Mouse (Mus musculus) embryonic facial prominence, embryonic 14.5 days (tissue): ENCODE results near the gene Syt1. TPM values are rescaled to one million over a fixed set of nuclear protein-coding genes. Genes with fewer than 3 reads are reported as not detected.

Source experiments
- ATAC-seq: fragments of 200-750 bp; cut with Nextera tagmentation; 2 replicates; pipeline ENCODE4 v1.8.0; 2017; ENCODE audit warnings: low read depth, moderate number of reproducible peaks, moderate TSS enrichment
- DNase-seq: peaks from one replicate; pipeline ENCODE4 v3.0.0-alpha.2; 2015; ENCODE audit warnings: low spot score
- H3K27ac ChIP-seq: fragments of 300-500 bp; sonication (generic); replicated peaks from 2 replicates; pipeline ENCODE4 v1.5.1; 2014; ENCODE audit warnings: low read depth, mild to moderate bottlenecking, low read length, moderate library complexity
- H3K27me3 ChIP-seq: fragments of 300-500 bp; sonication (generic); replicated peaks from 2 replicates; pipeline ENCODE4 v1.6.1; 2014; ENCODE audit warnings: low read length; ENCODE audit not compliant: control insufficient read depth, insufficient read depth
- H3K36me3 ChIP-seq: fragments of 300-500 bp; sonication (generic); 2 replicates; pipeline ENCODE4 v1.6.1; 2014; ENCODE audit warnings: low read length, mixed read lengths; ENCODE audit not compliant: control insufficient read depth, insufficient read depth
- H3K4me1 ChIP-seq: fragments of 300-500 bp; sonication (generic); 2 replicates; pipeline ENCODE4 v1.6.1; 2014; ENCODE audit warnings: antibody characterized with exemption, low read length; ENCODE audit not compliant: control insufficient read depth, insufficient read depth
- H3K4me2 ChIP-seq: fragments of 300-500 bp; sonication (generic); 2 replicates; pipeline ENCODE4 v1.6.1; 2014; ENCODE audit warnings: low read depth, mild to moderate bottlenecking, low read length, moderate library complexity, mixed read lengths
- H3K4me3 ChIP-seq: fragments of 300-500 bp; sonication (generic); 2 replicates; pipeline ENCODE4 v1.5.1; 2014; ENCODE audit warnings: low read depth, mild to moderate bottlenecking, low read length
- H3K9ac ChIP-seq: fragments of 300-500 bp; sonication (generic); 2 replicates; pipeline ENCODE4 v1.6.1; 2014; ENCODE audit warnings: low read depth, mild to moderate bottlenecking, low read length, moderate library complexity, mixed read lengths
- H3K9me3 ChIP-seq: fragments of 300-500 bp; sonication (generic); 2 replicates; pipeline ENCODE4 v1.6.1; 2016; ENCODE audit warnings: low read length; ENCODE audit not compliant: control insufficient read depth
- WGBS: fragments of 180-500 bp; shearing (Covaris S2); extraction: QIAGEN DNeasy Blood & Tissue Kit; methylation state at CpG from one replicate; pipeline ENCODE4 v1.1.7; 2014; 5-methylcytosine and 5-hydroxymethylcytosine counted together
- polyA plus RNA-seq: library from polyadenylated mRNA; unstranded; fragments of >200 nt; fragmentation: Nextera tagmentation; extraction: Ambion mirVana; gene quantifications from 2 replicates; pipeline ENCODE4 v1.2.1, GENCODE M21; 2014

Gene Syt1
- polyA plus RNA-seq, 1 experiment from 2014 or later: 6.2 TPM

- DNase-seq (no peak), ATAC-seq (no peak)
- Histone ChIP-seq H3K9ac (no peak overlapping the region), H3K9me3 (no peaks in the 10 kb centered on the region), H3K4me1 (no peaks in the 10 kb centered on the region), H3K4me2 (no peak overlapping the region), H3K36me3 (no peaks in the 10 kb centered on the region), H3K27me3 (no peaks in the 10 kb centered on the region), H3K4me3 (no peak overlapping the region), H3K27ac (no peak overlapping the region)
- 91% methylated on average over 5 of the region's 5 CpGs for WGBS
These were observed 114.3 kb downstream of the Syt1 start for GRCm38 (mm10) chr10:108896529-108896928.

GRCm38 (mm10) chr10:108893288-108893687 is 117.5 kb downstream of the Syt1 start:
- Histone ChIP-seq H3K9ac (no peak overlapping the region), H3K4me2 (no peak overlapping the region), H3K36me3 (no peaks in the 10 kb centered on the region), H3K27ac (no peak overlapping the region), H3K4me3 (no peak overlapping the region), H3K27me3 (no peaks in the 10 kb centered on the region), H3K4me1 (no peaks in the 10 kb centered on the region), H3K9me3 (no peaks in the 10 kb centered on the region)
- WGBS: 94% methylated on average over 6 of the region's 6 CpGs
- ATAC-seq (no peak), DNase-seq (no peak)

- H3K4me2 ChIP-seq: no peak overlapping the region
- ATAC-seq (no peak), DNase-seq (no peak)
- no peak overlapping the region for H3K9ac ChIP-seq
- 92% methylated on average over 1 of the region's 1 CpGs for WGBS
- no peak overlapping the region for H3K27ac ChIP-seq
- H3K9me3 ChIP-seq: no peaks in the 10 kb centered on the region
- H3K4me1 ChIP-seq: no peaks in the 10 kb centered on the region
- H3K36me3 ChIP-seq: no peaks in the 10 kb centered on the region
- H3K4me3 ChIP-seq: no peak overlapping the region
- H3K27me3 ChIP-seq: no peaks in the 10 kb centered on the region
These were observed 118.3 kb downstream of the Syt1 start for GRCm38 (mm10) chr10:108892441-108892840.

- ATAC-seq (no peak), DNase-seq (peak; percentile 35)
- Histone ChIP-seq H3K27ac (no peak overlapping the region), H3K9ac (no peak overlapping the region), H3K4me1 (no peaks in the 10 kb centered on the region), H3K36me3 (no peaks in the 10 kb centered on the region), H3K9me3 (no peaks in the 10 kb centered on the region), H3K4me3 (no peak overlapping the region), H3K27me3 (no peaks in the 10 kb centered on the region), H3K4me2 (no peak overlapping the region)
- 50% methylated on average over 4 of the region's 4 CpGs for WGBS
These were observed 121.7 kb downstream of the Syt1 start for GRCm38 (mm10) chr10:108889084-108889483.

- DNase-seq: no peak
- no peak overlapping the region for H3K4me2 ChIP-seq
- H3K4me1 ChIP-seq: no peaks in the 10 kb centered on the region
- no peaks in the 10 kb centered on the region for H3K27me3 ChIP-seq
- H3K4me3 ChIP-seq: no peak overlapping the region
- H3K9me3 ChIP-seq: no peaks in the 10 kb centered on the region
- no peaks in the 10 kb centered on the region for H3K36me3 ChIP-seq
- H3K27ac ChIP-seq: no peak overlapping the region
- no peak overlapping the region for H3K9ac ChIP-seq
- no peak for ATAC-seq
These were observed 124.0 kb downstream of the Syt1 start for GRCm38 (mm10) chr10:108886781-108887180.

- Histone ChIP-seq H3K9ac (no peak overlapping the region), H3K27me3 (no peaks in the 10 kb centered on the region)
- 94% methylated on average over 1 of the region's 1 CpGs for WGBS
These were observed 125.0 kb downstream of the Syt1 start for GRCm38 (mm10) chr10:108885769-108886168.

GRCm38 (mm10) chr10:108884520-108884919 is 126.3 kb downstream of the Syt1 start:
- H3K4me1 ChIP-seq: no peaks in the 10 kb centered on the region
- WGBS: 42% methylated on average over 1 of the region's 1 CpGs
- no peaks in the 10 kb centered on the region for H3K36me3 ChIP-seq
- ATAC-seq (no peak), DNase-seq (no peak)
- no peaks in the 10 kb centered on the region for H3K9me3 ChIP-seq
- H3K27ac ChIP-seq: no peak overlapping the region
- H3K4me3 ChIP-seq: no peak overlapping the region
- no peaks in the 10 kb centered on the region for H3K27me3 ChIP-seq
- H3K4me2 ChIP-seq: no peak overlapping the region
- H3K9ac ChIP-seq: no peak overlapping the region

More at GRCm38 (mm10) chr10:108885769-108886168, 125.0 kb downstream of the Syt1 start:
- Histone ChIP-seq H3K27ac (no peak overlapping the region), H3K4me1 (no peaks in the 10 kb centered on the region), H3K4me3 (no peak overlapping the region), H3K36me3 (no peaks in the 10 kb centered on the region), H3K9me3 (no peaks in the 10 kb centered on the region), H3K4me2 (no peak overlapping the region)
- ATAC-seq: no peak
- no peak for DNase-seq

- H3K27me3 ChIP-seq: no peaks in the 10 kb centered on the region
- ATAC-seq: no peak
- H3K27ac ChIP-seq: no peak overlapping the region
- no peak overlapping the region for H3K4me2 ChIP-seq
- no peaks in the 10 kb centered on the region for H3K36me3 ChIP-seq
- no peaks in the 10 kb centered on the region for H3K4me1 ChIP-seq
- no peak for DNase-seq
- no peak overlapping the region for H3K4me3 ChIP-seq
- H3K9me3 ChIP-seq: no peaks in the 10 kb centered on the region
- H3K9ac ChIP-seq: no peak overlapping the region
- WGBS: 66% methylated on average over 2 of the region's 2 CpGs
These were observed 130.4 kb downstream of the Syt1 start for GRCm38 (mm10) chr10:108880372-108880771.

GRCm38 (mm10) chr10:108875730-108876129 is 135.1 kb downstream of the Syt1 start:
- Histone ChIP-seq H3K36me3 (no peaks in the 10 kb centered on the region), H3K9me3 (no peaks in the 10 kb centered on the region), H3K4me3 (no peak overlapping the region), H3K4me1 (no peaks in the 10 kb centered on the region), H3K27ac (no peak overlapping the region), H3K4me2 (no peak overlapping the region), H3K9ac (no peak overlapping the region), H3K27me3 (no peaks in the 10 kb centered on the region)
- DNase-seq: no peak
- WGBS: 82% methylated on average over 5 of the region's 5 CpGs
- no peak for ATAC-seq
